Comparison of ENCODE assay signal across 16 mouse cellular contexts in genomic region chr6:72159861-72160395, GRCm38 (mm10).
"Had no signal": no experiment of that assay in that cellular context is flagged by ENCODE, and none has a peak within 500 bp of the region (broad histone marks: within the 10 kb centered on the region; RNA-seq: fewer than 3 reads in every experiment).

No protein-coding gene starts in this region.

- H3K27me3 ChIP-seq: limb, embryonic 13.5 days; midbrain, embryonic 13.5 days had no signal

- H3K4me2 ChIP-seq: limb, embryonic 13.5 days; liver, embryonic 12.5 days; liver, embryonic 15.5 days; midbrain, embryonic 13.5 days had no signal

- DNase-seq: kidney, adult 2 months; kidney, postnatal 25 days; layer of hippocampus, adult 9-11 months; lung, adult 2 months; lung, postnatal 14 days; thymus, postnatal 25 days had no signal

- H3K27ac ChIP-seq: kidney, postnatal 0 days; layer of hippocampus, adult 2 months; limb, embryonic 10.5 days; limb, embryonic 13.5 days; liver, embryonic 12.5 days; liver, embryonic 15.5 days; macrophage; midbrain, embryonic 13.5 days had no signal

- H3K9ac ChIP-seq: limb, embryonic 13.5 days; liver, embryonic 12.5 days; liver, embryonic 15.5 days; midbrain, embryonic 13.5 days had no signal

- H3K9me3 ChIP-seq: limb, embryonic 10.5 days; limb, embryonic 13.5 days; liver, embryonic 12.5 days; liver, embryonic 15.5 days; midbrain, embryonic 13.5 days had no signal

- H3K4me3 ChIP-seq: layer of hippocampus, adult 2 months; limb, embryonic 10.5 days; limb, embryonic 13.5 days; liver, embryonic 12.5 days; liver, embryonic 15.5 days; midbrain, embryonic 13.5 days had no signal

- ATAC-seq: intestine, postnatal 0 days; liver, embryonic 12.5 days; midbrain, embryonic 13.5 days; midbrain, embryonic 16.5 days had no signal
